Mouse (Mus musculus) common myeloid progenitor, adult 5-6 weeks (primary cell): ENCODE results near the gene Ppil1. TPM values are rescaled to one million over a fixed set of nuclear protein-coding genes. Genes with fewer than 3 reads are reported as not detected.

Experiments
- ATAC-seq: replicated peaks from 2 replicates; pipeline ENCODE4 v1.8.0; 2016; ENCODE audit warnings: low read depth, mild to moderate bottlenecking, moderate TSS enrichment, inconsistent platforms; ENCODE audit not compliant: poor library complexity, severe bottlenecking
- total RNA-seq: library from RNA; stranded (forward); fragments of 200-1000, 187-1606 nt; gene quantifications from 2 replicates; pipeline ENCODE4 v1.2.3, GENCODE M21; 2017

Gene Ppil1
- 67.1 and 94.5 TPM in 2 replicates for total RNA-seq

GRCm38 (mm10) chr17:29263840-29264633 lies at the start of gene Ppil1:
TSS of gene Ppil1 (minus strand) at chr17:29264186.
- peak; percentile 62 for ATAC-seq

DNA sequence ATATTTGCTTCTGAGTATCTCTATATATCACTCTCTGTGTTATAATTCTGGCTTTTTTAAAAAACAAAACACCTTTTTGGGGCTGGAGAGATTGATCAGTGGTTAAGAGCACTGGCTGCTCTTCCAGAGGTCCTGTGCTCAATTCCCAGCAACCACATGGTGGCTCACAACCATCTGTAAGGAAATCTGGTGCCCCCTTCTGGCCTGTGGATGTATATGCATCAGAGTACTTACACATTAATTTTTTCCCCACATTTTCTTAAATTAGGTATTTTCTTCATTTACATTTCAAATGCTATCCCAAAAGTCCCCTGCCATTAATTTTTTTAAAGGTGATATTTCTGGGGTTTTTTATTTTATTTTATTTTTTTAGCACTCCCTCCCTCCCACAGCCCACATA lies 49.3 kb upstream of the Ppil1 start:
- no peak for ATAC-seq

DNA sequence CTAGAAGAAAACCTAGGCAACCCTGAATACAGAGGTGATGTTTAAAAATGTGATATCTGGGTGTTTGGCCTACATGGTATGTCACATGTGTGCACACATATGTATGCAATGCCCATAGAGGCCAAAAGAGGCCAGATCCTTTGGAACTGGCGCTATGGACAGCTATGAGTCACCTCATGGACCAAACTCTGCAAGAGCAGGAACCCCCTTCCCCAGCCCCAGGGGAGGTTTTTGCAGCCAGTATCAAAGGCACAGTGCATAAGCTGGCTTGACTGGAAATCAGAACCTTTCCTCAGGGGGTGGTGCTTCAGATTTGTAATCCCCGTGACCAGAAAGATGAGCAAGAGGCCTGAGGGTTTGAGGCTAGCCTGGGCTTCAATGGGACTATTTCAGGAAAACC lies 48.1 kb upstream of the Ppil1 start:
- no peak for ATAC-seq

DNA sequence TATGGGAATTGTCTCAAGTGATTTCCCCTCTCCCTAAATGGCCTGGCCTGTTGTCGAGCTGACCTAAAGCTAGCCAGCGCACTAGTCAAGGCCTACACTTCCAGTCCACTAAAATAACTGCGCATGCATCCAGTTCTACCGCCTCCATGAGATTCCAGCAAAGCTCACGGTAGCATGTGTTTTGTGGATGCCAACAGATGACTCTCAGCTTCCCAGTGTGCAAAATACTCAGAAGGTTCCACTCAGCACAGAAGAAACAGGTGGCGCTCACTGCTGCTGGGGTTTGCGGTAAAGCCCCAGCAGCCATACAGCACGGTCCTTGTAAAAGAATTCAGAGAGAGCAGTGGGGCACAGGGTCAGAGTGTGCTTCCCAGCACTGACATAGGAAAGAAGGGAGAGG lies 47.6 kb upstream of the Ppil1 start:
- no peak for ATAC-seq

GRCm38 (mm10) chr17:29310056-29310623 lies 46.2 kb upstream of the Ppil1 start:
- no peak for ATAC-seq

- no peak; the same call in 1 of the 2 replicates for ATAC-seq
Measured at GRCm38 (mm10) chr17:29305871-29306270, 41.9 kb upstream of the Ppil1 start.

GRCm38 (mm10) chr17:29305058-29305806 lies 41.2 kb upstream of the Ppil1 start:
- ATAC-seq: 0 out of 2 replicates have a peak, but pooled peaks have one; percentile 16

DNA sequence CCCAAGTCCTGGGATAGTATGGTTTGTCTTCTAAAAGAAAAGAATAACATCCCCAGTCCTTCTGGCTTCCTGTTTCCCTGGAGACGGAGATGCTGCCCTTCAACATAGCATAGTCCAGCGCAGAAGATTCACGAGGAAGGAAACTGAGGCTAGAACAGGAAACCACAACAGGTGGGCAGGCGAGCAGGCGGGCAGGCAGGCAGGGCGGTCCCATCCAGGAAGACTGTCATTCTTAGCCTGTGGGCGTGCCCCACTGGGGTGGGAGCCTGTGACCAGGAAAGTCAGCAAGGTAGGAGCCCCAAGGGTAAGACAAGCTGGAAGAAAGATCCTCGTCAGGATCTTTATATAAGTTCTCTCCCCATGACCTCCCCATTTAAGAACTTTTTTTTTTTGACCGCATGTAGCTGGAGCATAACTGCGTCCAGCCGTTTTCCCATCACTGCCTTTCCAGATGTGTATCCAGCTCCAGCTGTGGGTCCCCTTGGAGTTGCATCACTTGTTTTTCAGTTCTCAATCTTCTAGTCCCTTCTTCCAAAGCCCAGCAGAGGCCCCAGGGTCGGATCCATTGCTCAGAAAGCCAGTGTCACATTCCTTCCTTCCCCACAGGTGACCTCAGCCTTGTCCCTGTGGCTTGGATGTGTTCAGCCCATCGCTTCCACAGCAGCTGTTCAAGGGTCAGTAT lies 40.5 kb upstream of the Ppil1 start:
- peak; percentile 65 for ATAC-seq

GRCm38 (mm10) chr17:29303856-29304255 lies 39.9 kb upstream of the Ppil1 start:
- no peak for ATAC-seq

- peak; percentile 26 for ATAC-seq
Measured at GRCm38 (mm10) chr17:29303087-29303486, 39.1 kb upstream of the Ppil1 start.

DNA sequence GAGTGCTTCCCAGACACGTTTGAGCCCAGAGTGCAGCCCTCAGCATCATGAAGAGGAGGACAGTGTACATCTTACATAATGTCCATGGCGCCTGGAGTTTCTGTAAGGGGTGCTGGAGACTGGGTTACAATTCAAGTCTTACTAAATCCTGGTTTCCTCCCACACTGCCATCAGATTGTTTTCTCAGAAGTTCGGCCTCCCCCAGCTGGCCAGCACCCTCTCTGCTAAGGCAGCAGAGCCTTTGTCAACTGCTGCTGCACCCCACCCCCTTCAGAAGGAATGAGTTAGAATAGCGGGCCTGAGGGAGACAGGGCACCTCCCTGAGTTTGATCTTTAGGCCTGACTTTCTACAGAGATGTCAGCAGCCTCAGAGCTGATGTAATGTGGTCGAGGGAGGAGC lies 38.2 kb upstream of the Ppil1 start:
- no peak for ATAC-seq

GRCm38 (mm10) chr17:29301421-29301820 lies 37.4 kb upstream of the Ppil1 start:
- no peak for ATAC-seq

GRCm38 (mm10) chr17:29300926-29301325 lies 36.9 kb upstream of the Ppil1 start:
- no peak for ATAC-seq

DNA sequence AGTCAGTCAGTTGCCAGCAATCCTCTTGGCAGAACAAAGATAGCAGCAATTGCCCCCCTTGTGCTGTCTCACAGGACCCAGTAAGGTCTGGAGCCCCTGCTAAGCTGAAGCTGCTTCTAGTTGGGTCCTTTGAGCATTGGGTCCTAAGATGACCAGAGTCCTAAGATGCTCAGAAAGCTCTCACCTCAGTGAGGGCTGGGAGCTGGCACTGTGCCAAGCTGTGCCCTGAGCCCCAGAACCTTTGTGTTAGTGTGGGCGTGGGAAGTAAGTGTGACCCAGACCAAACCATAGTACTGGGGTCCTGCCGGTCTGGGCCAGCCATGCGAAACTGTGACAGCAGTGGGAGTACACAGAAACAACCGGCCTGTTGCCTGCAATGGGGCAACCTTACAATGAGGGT lies 35.3 kb upstream of the Ppil1 start:
- no peak for ATAC-seq

- no peak for ATAC-seq
Measured at GRCm38 (mm10) chr17:29297813-29298212, 33.8 kb upstream of the Ppil1 start.

GRCm38 (mm10) chr17:29297321-29297720 lies 33.3 kb upstream of the Ppil1 start:
- ATAC-seq: no peak

GRCm38 (mm10) chr17:29295835-29296234 lies 31.8 kb upstream of the Ppil1 start:
- no peak for ATAC-seq

- no peak for ATAC-seq
Measured at GRCm38 (mm10) chr17:29293807-29294605, 30.0 kb upstream of the Ppil1 start.

GRCm38 (mm10) chr17:29292996-29293395 lies 29.0 kb upstream of the Ppil1 start:
- ATAC-seq: no peak

GRCm38 (mm10) chr17:29291793-29292192 lies 27.8 kb upstream of the Ppil1 start:
- ATAC-seq: no peak
